Mouse (Mus musculus) hindbrain, embryonic 12.5 days (tissue): ENCODE measurements around the gene Hesx1. TPM values are rescaled to one million over a fixed set of nuclear protein-coding genes. Genes with fewer than 3 reads are reported as not detected.

ENCODE experiments used
- ATAC-seq: fragments of 200-750 bp; cut with Nextera tagmentation; 2 replicates; pipeline ENCODE4 v1.8.0; 2017; ENCODE audit warnings: moderate TSS enrichment; ENCODE audit not compliant: low FRiP score
- H3K27ac ChIP-seq: fragments of 300-500 bp; sonication (generic); 2 replicates; pipeline ENCODE4 v1.5.1; 2016; ENCODE audit warnings: mild to moderate bottlenecking
- H3K27me3 ChIP-seq: fragments of 300-500 bp; sonication (generic); 2 replicates; pipeline ENCODE4 v1.6.1; 2016; ENCODE audit warnings: mild to moderate bottlenecking
- H3K36me3 ChIP-seq: fragments of 300-500 bp; sonication (generic); 2 replicates; pipeline ENCODE4 v1.6.1; 2016; ENCODE audit warnings: mild to moderate bottlenecking
- H3K4me1 ChIP-seq: fragments of 300-500 bp; sonication (generic); 2 replicates; pipeline ENCODE4 v1.6.1; 2016
- H3K4me2 ChIP-seq: fragments of 300-500 bp; sonication (generic); replicated peaks from 2 replicates; pipeline ENCODE4 v1.6.1; 2016; ENCODE audit warnings: mild to moderate bottlenecking
- H3K4me3 ChIP-seq: fragments of 300-500 bp; sonication (generic); 2 replicates; pipeline ENCODE4 v1.5.1; 2016; ENCODE audit warnings: mild to moderate bottlenecking
- H3K9ac ChIP-seq: fragments of 300-500 bp; sonication (generic); 2 replicates; pipeline ENCODE4 v1.6.1; 2016; ENCODE audit warnings: mild to moderate bottlenecking, moderate library complexity
- H3K9me3 ChIP-seq: fragments of 300-500 bp; sonication (generic); replicated peaks from 2 replicates; pipeline ENCODE4 v1.6.1; 2016; ENCODE audit warnings: mild to moderate bottlenecking
- WGBS: fragments of 180-500 bp; shearing (Covaris S2); methylation state at CpG from one replicate; pipeline ENCODE4 v1.1.7; 2016; 5-methylcytosine and 5-hydroxymethylcytosine counted together
- polyA plus RNA-seq: library from polyadenylated mRNA; unstranded; fragments of >200 nt; fragmentation: Nextera tagmentation; extraction: Ambion mirVana; gene quantifications from 2 replicates; pipeline ENCODE4 v1.2.1, GENCODE M21; 2016

Gene Hesx1
- polyA plus RNA-seq, 1 experiment from 2014 or later, result not detected

DNA sequence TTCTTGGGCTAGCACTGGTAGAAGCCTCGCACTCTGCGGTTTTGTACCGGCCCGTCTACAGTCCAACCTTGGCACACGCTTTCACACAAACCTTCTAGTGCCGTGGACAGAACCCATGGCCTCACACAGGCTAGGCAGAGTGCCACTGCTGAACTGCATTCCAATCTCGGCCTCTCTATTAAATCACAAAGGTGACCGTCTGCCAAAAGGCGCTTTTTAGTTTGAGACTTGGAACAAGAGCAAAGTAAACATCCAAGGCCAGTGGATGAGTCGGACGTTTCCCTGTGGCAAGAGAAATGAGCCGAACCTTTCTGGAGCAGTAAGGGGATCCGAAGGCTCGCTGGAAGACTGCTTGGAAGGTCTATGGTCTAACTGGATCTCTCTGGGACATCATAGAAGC lies 25.6 kb downstream of the Hesx1 start:
- Histone ChIP-seq H3K4me3 (no peak overlapping the region), H3K27ac (no peak overlapping the region), H3K4me1 (no peaks in the 10 kb centered on the region), H3K9ac (no peak overlapping the region), H3K9me3 (no peaks in the 10 kb centered on the region), H3K36me3 (no peaks in the 10 kb centered on the region), H3K4me2 (no peak overlapping the region), H3K27me3 (no peaks in the 10 kb centered on the region)
- ATAC-seq, result no peak
- 90% methylated on average over 14 of the region's 14 CpGs for WGBS

DNA sequence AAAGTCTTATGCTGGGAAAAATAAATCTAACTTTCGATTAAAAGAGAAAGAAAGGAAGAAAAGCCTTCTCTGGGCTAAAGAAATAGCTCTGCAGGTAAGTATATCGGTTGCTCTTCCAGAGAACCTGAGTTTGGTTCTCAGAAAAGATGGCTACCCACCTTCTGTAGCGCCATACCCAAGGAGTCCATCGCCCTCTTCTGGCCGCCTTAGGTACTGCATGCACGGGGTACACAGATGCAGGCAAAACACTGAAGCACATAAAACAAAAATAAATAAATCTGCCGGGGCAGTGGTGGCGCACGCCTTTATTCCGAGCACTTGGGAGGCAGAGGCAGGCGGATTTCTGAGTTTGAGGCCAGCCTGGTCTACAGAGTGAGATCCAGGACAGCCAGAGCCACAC lies 28.7 kb downstream of the Hesx1 start:
- Histone ChIP-seq H3K4me1 (no peaks in the 10 kb centered on the region), H3K9ac (no peak overlapping the region), H3K36me3 (no peaks in the 10 kb centered on the region), H3K9me3 (no peaks in the 10 kb centered on the region), H3K27ac (no peak overlapping the region), H3K27me3 (no peaks in the 10 kb centered on the region), H3K4me2 (no peak overlapping the region), H3K4me3 (no peak overlapping the region)
- 43% methylated on average over 11 of the region's 11 CpGs for WGBS
- no peak for ATAC-seq

DNA sequence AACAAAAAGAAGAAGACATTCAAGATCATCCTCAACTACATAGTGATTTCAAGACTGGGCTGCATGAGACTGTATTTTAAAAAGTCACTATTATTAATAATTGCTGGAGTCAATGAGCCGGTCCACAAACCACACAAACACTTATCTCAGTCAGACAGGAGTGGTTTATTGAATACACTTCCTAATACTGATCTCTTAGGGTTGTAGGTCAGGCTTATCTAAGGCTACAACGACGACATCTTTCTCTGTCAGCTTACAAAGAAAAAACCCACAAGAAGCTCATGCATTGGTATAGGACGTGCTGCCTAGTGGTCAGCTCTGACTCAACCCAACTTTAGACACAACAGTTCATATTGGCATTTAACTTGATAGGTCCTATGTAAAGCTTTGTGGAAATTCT lies 30.4 kb downstream of the Hesx1 start:
- 0 out of 2 replicates have a peak, but pooled peaks cover 3% of the 10 kb centered on the region for H3K4me1 ChIP-seq
- no peaks in the 10 kb centered on the region for H3K36me3 ChIP-seq
- no peak overlapping the region for H3K4me2 ChIP-seq
- WGBS, result 87% methylated on average over 4 of the region's 4 CpGs
- no peaks in the 10 kb centered on the region for H3K9me3 ChIP-seq
- no peak overlapping the region for H3K4me3 ChIP-seq
- H3K27ac ChIP-seq, result no peak overlapping the region
- no peaks in the 10 kb centered on the region for H3K27me3 ChIP-seq
- no peak overlapping the region for H3K9ac ChIP-seq
- no peak for ATAC-seq

DNA sequence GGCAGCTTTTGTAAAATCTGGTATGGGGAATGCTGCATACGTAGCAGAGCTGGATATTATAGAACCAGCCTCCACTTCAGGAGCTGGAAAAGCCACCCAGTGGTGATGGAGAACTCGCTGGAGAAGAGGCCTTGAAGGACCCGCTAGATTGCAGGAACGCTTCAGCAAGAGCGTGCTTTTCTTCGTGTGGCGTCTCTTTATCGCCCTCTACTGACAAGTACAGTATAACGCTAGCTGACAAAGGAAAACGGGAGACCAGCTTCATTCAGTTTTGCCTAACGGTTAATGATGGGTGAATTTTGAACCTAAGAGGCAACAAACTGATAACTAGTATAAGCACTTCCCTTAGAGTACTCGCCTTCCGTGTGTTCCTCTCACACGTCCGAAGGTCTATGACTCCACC lies 35.6 kb downstream of the Hesx1 start:
- H3K27ac ChIP-seq, result peak overlapping the region; percentile 18; the same call in 1 of the 2 replicates
- no peak overlapping the region for H3K9ac ChIP-seq
- no peak overlapping the region for H3K4me3 ChIP-seq
- peak; percentile 32; the same call in 1 of the 2 replicates for ATAC-seq
- 0 out of 2 replicates have a peak, but pooled peaks cover 3% of the 10 kb centered on the region for H3K4me1 ChIP-seq
- peak overlapping the region; percentile 26; the same call in 1 of the 2 replicates for H3K4me2 ChIP-seq
- no peaks in the 10 kb centered on the region for H3K36me3 ChIP-seq
- H3K27me3 ChIP-seq, result no peaks in the 10 kb centered on the region
- H3K9me3 ChIP-seq, result no peaks in the 10 kb centered on the region
- 3% methylated on average over 15 of the region's 15 CpGs for WGBS

DNA sequence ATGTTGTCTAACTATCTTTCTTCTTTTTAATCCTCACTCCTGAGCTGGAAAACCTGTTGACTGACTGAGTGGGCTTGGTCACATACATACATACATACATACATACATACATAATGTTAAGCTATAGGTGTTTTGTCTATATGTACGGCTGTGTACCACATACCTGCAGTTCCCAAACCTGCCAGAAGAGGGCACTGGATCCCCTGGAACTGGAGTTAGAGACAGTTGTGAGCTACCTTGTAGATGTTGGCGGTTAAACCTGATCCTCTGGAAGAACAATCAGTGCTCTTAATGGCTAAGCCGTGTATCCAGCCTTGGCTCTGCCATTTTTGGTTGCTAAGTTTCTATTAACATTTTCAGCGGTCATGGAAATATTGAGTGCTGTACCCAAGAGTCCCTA lies 36.9 kb downstream of the Hesx1 start:
- Histone ChIP-seq H3K4me3 (no peak overlapping the region), H3K27me3 (no peaks in the 10 kb centered on the region), H3K9me3 (no peaks in the 10 kb centered on the region), H3K4me2 (no peak overlapping the region), H3K27ac (no peak overlapping the region), H3K9ac (no peak overlapping the region), H3K4me1 (0 out of 2 replicates have a peak, but pooled peaks cover 3% of the 10 kb centered on the region), H3K36me3 (no peaks in the 10 kb centered on the region)
- 19% methylated on average over 4 of the region's 4 CpGs for WGBS
- no peak for ATAC-seq

DNA sequence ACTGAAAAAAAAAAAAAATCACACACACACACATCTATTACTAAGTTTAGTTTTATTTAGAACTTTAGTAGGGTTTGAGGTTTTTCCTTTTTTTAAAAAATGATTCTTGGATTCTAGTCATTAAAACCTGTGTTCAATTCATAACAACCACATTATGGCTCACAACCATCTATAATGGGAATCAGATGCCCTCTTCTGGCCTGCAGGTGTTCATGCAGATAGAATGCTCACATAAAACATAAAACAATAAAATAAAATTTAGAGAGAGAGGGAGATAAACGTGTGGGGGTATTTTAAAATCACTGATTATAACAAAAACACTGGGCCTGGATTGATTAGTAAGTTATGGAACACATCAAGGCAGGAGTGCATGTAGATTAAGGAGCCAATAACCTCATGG lies 43.3 kb downstream of the Hesx1 start:
- Histone ChIP-seq H3K4me1 (peaks cover 26% of the 10 kb centered on the region), H3K27ac (no peak overlapping the region), H3K9me3 (no peaks in the 10 kb centered on the region), H3K4me2 (no peak overlapping the region), H3K36me3 (no peaks in the 10 kb centered on the region), H3K4me3 (no peak overlapping the region), H3K27me3 (peaks cover 23% of the 10 kb centered on the region), H3K9ac (no peak overlapping the region)
- no peak for ATAC-seq
- 78% methylated on average over 1 of the region's 1 CpGs for WGBS

DNA sequence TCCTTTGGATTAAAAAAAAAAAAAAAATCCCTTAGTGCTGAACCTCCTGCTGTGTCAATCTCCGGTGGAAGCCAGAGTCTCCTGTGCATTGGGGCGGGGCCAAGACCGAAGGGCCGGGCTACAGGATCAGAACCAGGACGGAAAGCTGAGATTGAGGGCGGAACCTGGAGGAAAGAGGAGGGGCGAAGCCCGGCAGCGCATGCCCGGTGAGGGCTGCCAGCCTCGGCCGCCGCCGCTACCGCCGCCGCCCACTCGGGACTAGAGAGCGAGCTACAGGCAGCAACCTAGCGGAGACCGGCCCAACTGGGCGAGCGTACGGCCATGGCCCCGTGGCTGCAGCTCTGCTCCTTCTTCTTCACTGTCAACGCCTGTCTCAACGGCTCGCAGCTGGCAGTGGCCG lies 44.6 kb downstream of the Hesx1 start, which contains the start of gene Il17rd:
TSS of gene Il17rd (plus strand) at position 159 of the 400 bp plus-strand sequence.
- WGBS, result under 1% methylated on average over 29 of the region's 29 CpGs
- H3K4me1 ChIP-seq, result peaks cover 36% of the 10 kb centered on the region
- H3K36me3 ChIP-seq, result no peaks in the 10 kb centered on the region
- peak within 1 kb of the TSS; percentile 94 for H3K4me3 ChIP-seq
- peak within 1 kb of the TSS; percentile 94 for H3K4me2 ChIP-seq
- peaks cover 23% of the 10 kb centered on the region for H3K27me3 ChIP-seq
- peak within 1 kb of the TSS; percentile 83 for H3K27ac ChIP-seq
- ATAC-seq, result peak; percentile 92
- no peaks in the 10 kb centered on the region for H3K9me3 ChIP-seq
- peak within 1 kb of the TSS; percentile 81 for H3K9ac ChIP-seq

DNA sequence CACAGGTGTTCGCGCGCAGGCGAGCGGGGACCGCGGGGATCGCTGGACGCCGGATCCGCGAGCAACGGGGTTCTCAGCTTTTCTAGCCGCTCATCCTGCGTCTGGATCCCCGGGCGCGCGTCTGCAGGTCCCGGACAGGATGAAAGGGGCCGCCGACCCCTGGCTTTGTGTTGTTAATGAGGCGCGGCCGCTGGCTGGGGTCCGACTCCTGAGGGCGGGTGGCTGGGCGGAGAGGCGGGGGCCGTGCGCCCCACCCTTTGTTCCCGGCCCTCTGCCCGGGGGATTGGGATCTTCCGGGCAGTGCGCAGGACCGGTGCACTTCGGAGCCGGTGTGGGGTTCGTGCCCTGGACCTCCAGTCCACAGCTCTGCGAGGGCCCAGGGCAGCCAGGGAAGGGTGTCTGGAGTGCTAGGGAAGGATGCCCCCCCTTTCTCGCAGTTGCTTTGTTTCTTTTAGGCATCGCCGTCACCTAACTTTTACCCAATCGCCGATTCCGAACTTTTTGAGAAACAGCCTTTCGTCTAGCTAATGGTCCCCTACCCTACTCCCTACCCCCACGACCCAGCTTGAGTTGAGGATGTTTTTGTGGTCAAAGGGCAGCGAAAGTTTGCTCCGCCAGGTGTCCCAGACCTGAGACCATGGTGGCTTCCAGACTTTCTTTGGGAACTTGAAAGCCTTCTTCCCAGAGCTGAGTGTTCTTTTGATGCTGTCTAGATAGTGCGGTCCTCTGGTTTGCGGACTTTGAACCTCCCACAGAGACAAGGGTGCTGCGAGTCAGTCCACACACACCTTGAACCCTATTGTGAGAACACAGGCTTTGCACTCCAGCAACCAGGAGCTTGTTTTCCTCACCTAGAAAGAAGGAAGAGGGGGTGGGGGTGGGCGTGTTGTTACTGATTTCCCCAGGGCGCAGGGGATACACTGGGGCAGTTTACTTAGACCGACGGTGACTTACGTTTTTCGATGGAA lies 45.3 kb downstream of the Hesx1 start:
- peak; percentile 66 for ATAC-seq
- Histone ChIP-seq H3K27ac (peak overlapping the region; percentile 83), H3K36me3 (no peaks in the 10 kb centered on the region), H3K4me2 (peak overlapping the region; percentile 94), H3K4me1 (peaks cover 43% of the 10 kb centered on the region), H3K4me3 (peak overlapping the region; percentile 94), H3K9ac (peak overlapping the region; percentile 81), H3K27me3 (peaks cover 23% of the 10 kb centered on the region), H3K9me3 (no peaks in the 10 kb centered on the region)
- WGBS, result 1% methylated on average over 52 of the region's 59 CpGs

DNA sequence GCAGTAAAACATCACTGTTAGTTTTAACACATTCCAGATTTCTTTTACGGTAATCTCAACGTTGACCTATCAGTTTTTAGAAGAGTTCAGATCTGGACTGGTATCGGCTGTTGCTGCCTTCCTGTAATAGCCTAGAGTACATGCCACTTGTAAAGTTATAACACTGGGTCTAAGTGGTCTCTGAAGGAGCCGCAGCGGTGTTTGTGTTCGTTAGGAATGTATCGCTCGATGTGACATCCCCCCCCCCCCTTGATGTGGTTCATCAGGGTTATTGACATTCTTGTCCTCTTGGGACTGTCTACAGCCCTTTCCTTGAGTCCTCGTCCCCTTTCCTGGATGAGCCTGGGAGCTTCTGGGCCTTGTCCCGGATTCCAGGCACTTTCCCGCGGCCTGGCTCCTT lies 46.2 kb downstream of the Hesx1 start:
- Histone ChIP-seq H3K4me1 (peaks cover 51% of the 10 kb centered on the region), H3K4me2 (peak overlapping the region; percentile 94), H3K27me3 (peaks cover 23% of the 10 kb centered on the region), H3K9me3 (no peaks in the 10 kb centered on the region), H3K36me3 (no peaks in the 10 kb centered on the region), H3K4me3 (peak overlapping the region; percentile 94), H3K27ac (0 out of 2 replicates have a peak overlapping the region, but pooled peaks have one; percentile 18), H3K9ac (peak overlapping the region; percentile 81)
- 11% methylated on average over 12 of the region's 12 CpGs for WGBS
- no peak for ATAC-seq

DNA sequence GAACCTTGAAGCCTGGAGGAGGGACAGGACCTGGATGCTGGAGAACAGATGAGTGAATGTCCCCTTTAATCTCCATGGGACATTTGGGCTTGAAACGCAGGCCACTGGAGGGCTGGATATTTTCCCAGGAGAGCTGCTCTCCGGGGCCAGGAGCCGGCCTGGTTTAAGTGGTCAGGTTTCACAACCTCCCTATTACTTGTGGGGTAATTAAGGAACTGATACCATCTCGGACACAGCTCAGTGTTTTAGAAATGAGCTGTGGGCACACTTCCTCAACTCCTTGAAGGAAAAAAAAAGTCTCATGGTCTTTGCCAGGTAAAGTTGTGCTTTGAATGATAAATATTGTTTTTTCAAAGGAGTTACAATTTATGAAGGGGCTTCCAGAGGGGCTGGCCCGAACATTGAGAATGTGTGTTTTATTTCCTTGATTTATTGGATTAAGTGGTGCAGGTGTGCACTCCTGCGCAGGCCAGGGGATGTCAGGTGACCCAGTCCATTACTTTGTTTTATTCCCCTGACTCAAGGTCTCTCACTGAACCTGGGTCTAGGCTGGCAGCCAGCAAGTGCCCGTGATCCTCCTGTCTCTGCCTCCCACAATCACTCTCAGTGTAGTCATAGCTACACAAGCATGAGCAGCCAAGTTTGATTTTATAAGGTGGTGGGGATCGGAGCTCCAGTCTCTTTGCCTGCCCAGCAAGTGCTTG lies 48.2 kb downstream of the Hesx1 start:
- peaks cover 61% of the 10 kb centered on the region for H3K4me1 ChIP-seq
- no peaks in the 10 kb centered on the region for H3K9me3 ChIP-seq
- peaks cover 24% of the 10 kb centered on the region for H3K27me3 ChIP-seq
- no peak overlapping the region for H3K9ac ChIP-seq
- H3K36me3 ChIP-seq, result no peaks in the 10 kb centered on the region
- WGBS, result 58% methylated on average over 8 of the region's 8 CpGs
- no peak overlapping the region for H3K27ac ChIP-seq
- H3K4me3 ChIP-seq, result no peak overlapping the region
- ATAC-seq, result no peak
- peak overlapping the region; percentile 25; the same call in 1 of the 2 replicates for H3K4me2 ChIP-seq

DNA sequence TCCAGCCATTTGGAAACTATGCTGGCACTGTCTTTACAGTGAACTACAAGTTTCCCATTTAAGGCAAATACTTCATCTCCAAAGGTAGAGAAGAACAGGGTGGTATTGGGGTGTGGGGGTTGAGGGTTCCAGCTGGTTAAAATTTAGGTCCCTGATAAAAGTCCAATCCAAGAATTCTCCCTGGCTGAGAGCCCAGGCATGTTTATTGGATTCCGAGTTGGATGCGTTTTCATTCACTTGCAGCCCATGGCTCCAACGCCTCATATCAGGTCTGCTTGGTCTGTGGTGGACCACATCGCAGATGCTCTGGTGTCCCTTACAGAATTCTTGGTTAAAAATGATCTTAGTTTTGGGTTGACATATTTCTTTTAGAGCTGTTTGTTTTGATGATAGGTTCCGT lies 49.2 kb downstream of the Hesx1 start:
- H3K4me3 ChIP-seq, result no peak overlapping the region
- 0 out of 2 replicates have a peak overlapping the region, but pooled peaks have one; percentile 9 for H3K4me2 ChIP-seq
- no peak overlapping the region for H3K9ac ChIP-seq
- H3K9me3 ChIP-seq, result no peaks in the 10 kb centered on the region
- peaks cover 28% of the 10 kb centered on the region for H3K27me3 ChIP-seq
- 67% methylated on average over 5 of the region's 5 CpGs for WGBS
- no peak for ATAC-seq
- peak overlapping the region; percentile 62 for H3K27ac ChIP-seq
- no peaks in the 10 kb centered on the region for H3K36me3 ChIP-seq
- peaks cover 71% of the 10 kb centered on the region for H3K4me1 ChIP-seq
